Mouse (Mus musculus) layer of hippocampus, postnatal 14 days (tissue): ENCODE results near the gene Slc7a6. TPM values are rescaled to one million over a fixed set of nuclear protein-coding genes. Genes with fewer than 3 reads are reported as not detected.
A peak's percentile ranks its signal among the peaks of the same experiment; 100 is the strongest.

ENCODE experiments used
- DNase-seq, 2 experiments: peaks; one replicate each; pipeline ENCODE4 v3.0.0; 2021 to 2022; ENCODE audit warnings: low spot score in 2 of 2, mixed read lengths in 1 of 2
- total RNA-seq, 2 experiments: library from RNA; stranded (reverse); gene quantifications; 2 replicates each; pipeline ENCODE4 v1.2.3; 2021

Gene Slc7a6
- total RNA-seq, 2 experiments from 2014 or later = 25.7 to 26.3 TPM

DNA sequence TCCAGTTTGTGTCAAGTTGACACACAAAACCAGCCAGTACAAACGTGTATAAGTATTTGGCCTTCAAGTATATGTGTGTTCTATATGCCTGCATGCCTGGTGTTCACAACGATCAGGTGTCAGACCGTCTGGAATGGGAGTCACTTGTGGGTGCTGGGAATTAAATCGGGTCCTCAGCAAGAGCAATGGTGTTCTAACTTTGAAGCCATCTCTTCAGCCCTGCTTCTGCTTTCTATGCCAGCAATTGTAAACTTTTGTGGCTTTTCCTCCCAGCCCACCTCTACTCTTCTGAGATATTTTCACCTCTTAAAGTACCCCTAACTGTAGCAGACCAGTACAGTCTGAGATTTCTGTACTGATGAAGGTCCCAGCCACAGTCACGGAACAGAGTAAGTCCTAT, 28.5 kb upstream of the Slc7a6 start:
- no peak for DNase-seq

- DNase-seq = peak; percentile 81 to 87
Observed at GRCm38 (mm10) chr8:106140769-106141168, 27.9 kb upstream of the Slc7a6 start.

- no peak for DNase-seq
Observed at GRCm38 (mm10) chr8:106145331-106145730, 23.3 kb upstream of the Slc7a6 start.

- DNase-seq = no peak
Observed at GRCm38 (mm10) chr8:106146014-106146413, 22.6 kb upstream of the Slc7a6 start.

DNA sequence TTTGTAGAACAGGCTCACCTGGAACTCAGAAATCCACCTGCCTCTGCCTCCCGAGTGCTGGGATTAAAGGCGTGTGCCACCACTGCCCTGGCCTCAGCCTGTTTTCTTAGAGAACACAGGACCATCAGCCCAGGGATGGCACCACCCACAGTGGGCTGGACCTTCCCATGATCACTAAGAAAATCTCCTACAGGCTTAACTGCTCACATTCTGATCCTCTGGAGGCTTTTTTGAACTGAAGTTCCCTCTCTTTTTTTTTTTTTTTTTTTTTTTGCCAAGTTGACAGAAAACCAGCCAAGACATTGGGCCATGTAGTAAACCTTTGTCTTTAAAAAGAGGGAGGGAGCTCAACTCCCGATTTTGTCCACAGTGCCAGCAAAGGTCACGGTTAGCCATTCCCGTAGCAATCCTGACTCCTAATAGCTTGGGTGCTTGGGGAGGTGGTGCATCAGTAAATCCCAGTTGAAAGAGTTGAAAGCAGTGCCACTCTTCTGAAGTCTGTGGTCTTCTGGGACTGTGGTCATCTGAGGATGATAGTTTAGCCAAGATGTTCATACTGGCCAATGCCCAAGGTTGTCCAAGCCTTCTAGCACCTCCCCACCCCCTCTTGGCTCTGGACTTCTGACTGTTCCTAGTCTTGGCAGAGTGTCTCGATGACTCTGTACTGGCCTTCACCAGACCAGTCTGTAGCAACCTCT, 20.6 kb upstream of the Slc7a6 start:
- DNase-seq = no peak

DNA sequence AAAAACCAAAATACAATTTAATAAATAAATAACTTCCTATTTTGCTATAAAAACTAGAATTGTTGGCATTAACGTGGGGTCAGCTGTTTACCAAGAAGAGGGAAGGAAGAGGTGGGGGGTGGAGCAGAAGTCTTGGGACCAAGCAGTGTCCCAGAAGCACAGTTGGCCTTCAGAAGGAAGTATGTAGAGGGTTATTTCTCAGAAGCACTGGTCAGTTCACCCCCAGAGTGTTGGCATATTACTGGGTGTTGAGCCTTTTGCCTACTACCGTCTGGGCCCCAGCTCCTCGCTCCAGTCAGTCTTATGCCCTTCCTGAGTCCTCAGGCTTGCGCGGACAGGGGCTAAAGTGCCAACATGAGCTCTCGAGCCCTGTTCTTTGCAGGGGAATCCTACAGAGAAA, 19.6 kb upstream of the Slc7a6 start:
- DNase-seq = no peak

DNA sequence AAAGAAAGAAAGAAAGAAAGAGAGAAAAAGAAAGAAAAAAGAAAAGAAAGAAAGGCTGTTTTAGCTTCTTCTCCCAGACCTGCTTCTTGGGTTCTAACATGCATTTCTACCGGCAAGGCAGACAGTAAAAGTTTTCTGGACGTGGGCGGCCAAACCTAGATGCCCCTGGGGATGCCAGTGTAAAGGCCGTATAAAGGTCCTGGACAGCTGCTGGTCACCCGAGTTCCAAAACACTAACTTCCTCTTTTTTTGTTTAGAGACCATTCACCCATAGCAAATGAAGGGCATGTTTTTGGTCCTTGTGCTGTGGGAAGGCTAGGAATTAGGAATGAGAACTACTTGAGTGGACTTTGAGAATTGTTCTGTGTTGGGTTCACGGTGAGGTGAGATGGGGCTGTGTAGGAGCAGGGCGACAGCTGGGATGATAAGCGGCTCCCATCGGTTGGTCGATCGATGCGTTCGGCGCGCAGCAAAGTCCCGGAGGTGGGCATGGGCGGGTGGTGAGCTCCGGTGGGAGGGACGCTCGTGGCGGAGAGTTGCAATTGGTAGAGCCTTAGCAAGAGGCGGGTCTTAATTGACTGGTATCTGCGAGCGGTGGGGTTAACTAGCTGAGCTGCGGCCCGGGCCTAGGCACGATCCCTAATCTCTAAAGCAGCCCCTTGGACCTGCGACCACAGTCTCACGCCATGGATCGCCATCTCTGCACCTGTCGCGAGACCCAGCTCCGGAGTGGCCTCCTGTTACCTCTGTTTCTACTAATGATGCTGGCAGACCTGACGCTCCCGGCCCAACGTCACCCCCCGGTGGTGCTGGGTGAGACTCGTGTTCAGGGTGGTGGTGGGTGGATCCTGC, 18.6 kb upstream of the Slc7a6 start, which contains the start of gene Pla2g15:
Gene Pla2g15, plus strand, starts transcription at position 599 of the 852 bp plus-strand sequence.
- peak; percentile 92 to 94 for DNase-seq

DNA sequence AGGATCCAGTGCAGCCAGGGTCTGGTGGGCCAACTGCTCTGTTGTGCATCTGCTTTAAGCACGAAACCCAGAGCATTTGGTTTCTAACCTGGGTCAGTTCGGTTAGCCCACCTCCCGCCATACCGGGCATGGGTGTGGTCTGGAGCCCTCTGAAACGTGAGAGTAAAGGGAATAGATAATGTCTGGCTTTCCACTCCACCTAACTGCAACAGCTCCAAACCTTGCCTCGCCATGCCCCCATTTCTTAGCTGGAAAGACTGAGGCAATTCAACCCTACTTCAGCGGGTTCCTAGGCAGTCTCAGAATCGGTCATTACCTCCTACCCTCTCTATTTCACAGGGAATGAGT, 18.0 kb upstream of the Slc7a6 start:
- DNase-seq = no peak

DNA sequence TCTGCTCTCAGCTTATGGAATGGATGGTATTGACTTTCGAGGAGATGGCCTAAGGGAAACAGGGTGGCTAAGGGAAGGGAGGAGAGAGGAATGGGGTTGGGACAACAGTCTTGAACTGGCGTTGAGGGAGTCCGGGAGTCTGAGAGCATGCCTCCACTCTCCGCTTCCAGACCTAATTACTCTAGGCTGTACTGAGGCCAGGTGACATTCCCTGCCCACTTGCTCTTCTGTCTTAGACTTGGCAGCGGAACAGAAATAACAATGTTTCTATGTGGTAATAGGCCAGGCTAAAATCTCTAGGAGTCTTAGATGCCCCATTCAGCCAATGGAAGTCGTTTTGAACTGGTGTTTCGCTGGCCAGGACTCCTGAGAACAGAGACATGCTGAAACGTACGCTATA, 17.6 kb upstream of the Slc7a6 start:
- no peak for DNase-seq

- no peak for DNase-seq
Observed at GRCm38 (mm10) chr8:106152876-106153275, 15.8 kb upstream of the Slc7a6 start.

DNA sequence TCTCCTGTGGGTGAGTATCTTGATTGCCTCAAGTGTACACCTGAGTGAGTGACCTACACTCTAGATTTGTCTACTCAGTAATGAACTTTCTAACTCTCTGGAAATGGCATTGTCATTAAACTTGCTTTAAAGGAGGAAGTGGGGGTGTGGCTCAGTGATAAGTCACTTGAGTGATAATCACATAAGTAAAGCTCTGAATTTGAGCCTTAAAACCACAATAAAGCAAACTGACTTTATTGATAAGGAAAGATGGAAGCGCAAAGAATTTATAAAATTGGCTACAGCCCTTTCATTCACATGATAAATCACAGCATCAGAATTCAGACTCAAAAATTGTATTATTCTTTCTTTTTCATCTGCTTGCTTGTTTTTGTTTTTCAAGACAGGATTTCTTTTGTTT, 11.2 kb upstream of the Slc7a6 start:
- DNase-seq = no peak

GRCm38 (mm10) chr8:106158381-106158780, 10.3 kb upstream of the Slc7a6 start:
- no peak for DNase-seq

DNA sequence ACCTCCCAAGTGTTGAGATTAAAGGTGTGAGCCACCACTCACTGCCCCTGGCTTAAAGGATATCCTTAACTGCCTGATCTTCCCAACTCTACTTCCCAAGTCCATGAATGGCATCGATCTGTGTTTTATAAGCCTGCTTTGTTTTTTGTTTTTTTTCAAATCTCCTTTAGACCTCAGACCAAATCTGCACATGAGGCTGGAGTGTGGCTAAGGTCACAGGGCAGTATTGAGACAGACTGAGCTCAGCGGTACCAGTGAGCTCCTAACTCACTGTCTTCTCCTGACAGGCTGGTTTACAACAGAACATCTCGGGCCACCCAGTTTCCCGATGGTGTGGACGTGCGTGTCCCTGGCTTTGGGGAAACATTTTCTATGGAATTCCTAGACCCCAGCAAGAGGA, 8.8 kb upstream of the Slc7a6 start:
- DNase-seq = no peak

DNA sequence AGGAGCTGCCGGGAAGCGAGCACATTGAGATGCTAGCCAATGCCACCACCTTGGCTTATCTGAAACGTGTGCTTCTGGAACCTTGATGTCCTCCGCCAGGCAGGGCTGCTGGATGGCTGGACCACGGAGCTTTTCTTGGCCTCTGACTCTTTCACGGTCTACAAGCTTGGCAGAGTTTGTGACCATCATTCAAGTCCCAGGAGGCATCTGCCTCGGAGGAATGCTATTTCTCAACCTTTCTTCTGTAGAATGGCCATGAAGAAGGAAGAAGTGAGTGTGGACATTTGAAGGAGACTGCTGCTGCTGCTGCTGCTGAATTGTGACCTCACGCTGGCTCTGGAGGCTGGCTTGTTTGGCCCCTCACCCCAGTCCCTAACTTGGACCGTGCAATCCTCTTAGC, 5.4 kb upstream of the Slc7a6 start:
- DNase-seq = no peak

DNA sequence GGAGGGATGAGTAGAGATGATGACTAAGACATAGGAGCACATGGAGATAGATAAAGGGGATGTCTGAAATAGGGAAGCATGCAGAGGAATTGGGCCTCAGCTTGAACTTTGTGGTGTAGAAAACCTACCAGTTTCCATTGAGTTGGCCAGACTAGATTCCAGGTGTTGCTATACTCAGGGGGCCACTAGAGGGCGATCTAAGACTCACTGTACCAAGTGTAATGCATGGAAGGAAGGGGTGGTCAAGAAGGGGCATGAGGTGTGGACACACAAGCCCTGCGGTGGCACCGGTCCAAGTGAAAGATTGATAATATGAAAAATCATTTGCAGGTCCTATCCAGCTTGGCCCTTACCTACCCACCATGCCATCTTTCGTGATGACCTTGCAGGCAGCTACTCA, 3.2 kb upstream of the Slc7a6 start:
- DNase-seq = peak; percentile 57 to 76

- DNase-seq = peak; percentile 72 to 82
Observed at GRCm38 (mm10) chr8:106169017-106169933, 618 bp downstream of the Slc7a6 start.

GRCm38 (mm10) chr8:106169934-106170480, 1.4 kb downstream of the Slc7a6 start:
- DNase-seq = no peak

- DNase-seq = no peak
Observed at GRCm38 (mm10) chr8:106173566-106173965, 4.9 kb downstream of the Slc7a6 start.

GRCm38 (mm10) chr8:106176891-106177290, 8.2 kb downstream of the Slc7a6 start:
- no peak for DNase-seq

GRCm38 (mm10) chr8:106177594-106177993, 8.9 kb downstream of the Slc7a6 start:
- no peak for DNase-seq

DNA sequence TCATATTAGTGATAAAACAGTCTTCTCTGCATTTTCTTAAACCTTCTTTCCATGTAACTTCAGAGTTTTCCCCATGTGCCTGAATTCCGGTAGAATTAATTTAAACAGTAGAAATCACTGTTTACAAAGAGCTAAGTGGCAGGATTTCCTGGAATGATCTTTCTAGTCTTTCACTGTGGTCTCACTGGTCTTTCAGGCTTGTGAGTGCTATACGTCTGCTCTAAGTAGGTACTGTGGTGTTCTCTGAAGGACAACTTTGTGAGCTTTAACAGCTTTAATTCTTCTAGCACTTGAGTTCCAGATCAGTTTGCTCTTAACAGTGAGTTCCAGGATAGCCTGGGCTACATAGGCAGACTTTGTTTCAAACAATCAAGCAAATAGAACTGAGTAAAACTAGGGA, 9.8 kb downstream of the Slc7a6 start:
- no peak for DNase-seq
